24 mouse cellular contexts compared by ENCODE assay signal in genomic region chr7:126914844-126915243, GRCm38 (mm10). TPM values are rescaled to one million over a fixed set of nuclear protein-coding genes. Genes with fewer than 3 reads are reported as not detected.
DNase-seq lines count a peak whose midpoint lies in the region; ATAC-seq lines count a peak whose summit lies in the region.
"Had no signal": no experiment of that assay in that cellular context is flagged by ENCODE, and none has a peak within 500 bp of the region (broad histone marks: within the 10 kb centered on the region; RNA-seq: fewer than 3 reads in every experiment).

No protein-coding gene starts in this region.

- no peak overlapping the region for H3K27ac ChIP-seq in kidney, embryonic 15.5 days
- no peak overlapping the region for H3K27ac ChIP-seq in midbrain, embryonic 11.5 days (ENCODE audit: low read depth, low read length)
- H3K27ac ChIP-seq: embryonic facial prominence, embryonic 10.5 days; embryonic facial prominence, embryonic 12.5 days; forebrain, embryonic 10.5 days; forebrain, embryonic 12.5 days had no signal

- 79% methylated on average over 3 of the region's 3 CpGs for WGBS in kidney, embryonic 15.5 days
- 94% methylated on average over 3 of the region's 3 CpGs for WGBS in midbrain, embryonic 11.5 days

- no peaks in the 10 kb centered on the region for H3K9me3 ChIP-seq in kidney, embryonic 15.5 days (replicated peaks)
- no peaks in the 10 kb centered on the region for H3K9me3 ChIP-seq in midbrain, embryonic 11.5 days (ENCODE audit: control insufficient read depth, low read length)
- H3K9me3 ChIP-seq: embryonic facial prominence, embryonic 10.5 days; embryonic facial prominence, embryonic 12.5 days; forebrain, embryonic 10.5 days; forebrain, embryonic 12.5 days; G1E had no signal

- no peaks in the 10 kb centered on the region for H3K36me3 ChIP-seq in kidney, embryonic 15.5 days
- H3K36me3 ChIP-seq in midbrain, embryonic 11.5 days (ENCODE audit: control insufficient read depth, insufficient read depth, low read length) = no peaks in the 10 kb centered on the region
- H3K36me3 ChIP-seq: embryonic facial prominence, embryonic 10.5 days; embryonic facial prominence, embryonic 12.5 days; forebrain, embryonic 10.5 days; forebrain, embryonic 12.5 days; G1E had no signal

- H3K4me1 ChIP-seq in kidney, embryonic 15.5 days = 0 out of 2 replicates have a peak, but pooled peaks cover 3% of the 10 kb centered on the region
- no peaks in the 10 kb centered on the region for H3K4me1 ChIP-seq in midbrain, embryonic 11.5 days (ENCODE audit: control insufficient read depth, insufficient read depth, low read length)
- H3K4me1 ChIP-seq: embryonic facial prominence, embryonic 12.5 days; forebrain, embryonic 12.5 days had no signal

- no peaks in the 10 kb centered on the region for H3K27me3 ChIP-seq in kidney, embryonic 15.5 days
- H3K27me3 ChIP-seq in midbrain, embryonic 11.5 days (ENCODE audit: control insufficient read depth, insufficient read depth, low read length) = no peaks in the 10 kb centered on the region
- H3K27me3 ChIP-seq: CH12.LX; embryonic facial prominence, embryonic 12.5 days had no signal

- DNase-seq in midbrain, embryonic 11.5 days (ENCODE audit: low spot score, missing footprints) = no peak
- DNase-seq in B cell, adult 2 months = no peak
- DNase-seq: adrenal gland, adult 2 months; adrenal gland, postnatal 10 days; adrenal gland, postnatal 25 days; cerebellum, adult 11 months; cerebellum, adult 18-20 months; cerebellum, adult 8-10 months; cerebellum, adult 9-11 months; cerebellum, postnatal 14 days; cerebellum, postnatal 36 days had no signal

- H3K4me2 ChIP-seq in kidney, embryonic 15.5 days = no peak overlapping the region
- no peak overlapping the region for H3K4me2 ChIP-seq in midbrain, embryonic 11.5 days
- H3K4me2 ChIP-seq: embryonic facial prominence, embryonic 12.5 days; forebrain, embryonic 12.5 days had no signal

- no peak overlapping the region for H3K4me3 ChIP-seq in kidney, embryonic 15.5 days (replicated peaks)
- no peak overlapping the region for H3K4me3 ChIP-seq in midbrain, embryonic 11.5 days (ENCODE audit: low read depth, low read length)
- H3K4me3 ChIP-seq: embryonic facial prominence, embryonic 10.5 days; embryonic facial prominence, embryonic 12.5 days; erythroblast, embryonic 14.5 days; forebrain, embryonic 10.5 days; forebrain, embryonic 12.5 days had no signal

- H3K9ac ChIP-seq in kidney, embryonic 15.5 days = no peak overlapping the region
- H3K9ac ChIP-seq in midbrain, embryonic 11.5 days (ENCODE audit: low read length) = no peak overlapping the region
- H3K9ac ChIP-seq: embryonic facial prominence, embryonic 12.5 days; forebrain, embryonic 12.5 days had no signal

- ATAC-seq in common myeloid progenitor, adult 5-6 weeks (replicated peaks; ENCODE audit: low read depth, poor library complexity, severe bottlenecking) = 0 out of 2 replicates have a peak, but pooled peaks have one; percentile 2
- ATAC-seq in granulocyte monocyte progenitor cell, adult 5-6 weeks (replicated peaks; ENCODE audit: poor library complexity, severe bottlenecking) = peak; percentile 62
- ATAC-seq in kidney, embryonic 15.5 days (replicated peaks; ENCODE audit: low FRiP score) = no peak
- no peak for ATAC-seq in midbrain, embryonic 11.5 days (ENCODE audit: low FRiP score)
- ATAC-seq: CD4-positive, CD25-positive, alpha-beta regulatory T cell, adult 4 months; forebrain, embryonic 14.5 days; forebrain, embryonic 16.5 days had no signal

RNA-seq across cellular contexts. Expression of gene Tmem219, which starts 7.9 kb away (rescaled TPM):
- 21.1 and 31.9 TPM in 2 replicates for total RNA-seq in common myeloid progenitor, adult 5-6 weeks (2017)
- 27.9 and 31.9 TPM in 2 replicates for total RNA-seq in granulocyte monocyte progenitor cell, adult 5-6 weeks (2014; fragmentation: Nextera tagmentation)
- total RNA-seq in granulocyte monocyte progenitor cell, adult 5-6 weeks (2017) = 20.0 and 26.5 TPM in 2 replicates
- polyA plus RNA-seq in kidney, embryonic 15.5 days (2015; fragmentation: Nextera tagmentation; extraction: Ambion mirVana) = 28.5 and 31.6 TPM in 2 replicates
- 25.6 and 26.5 TPM in 2 replicates for polyA plus RNA-seq in midbrain, embryonic 11.5 days (2014; fragmentation: Nextera tagmentation; extraction: Ambion mirVana)

RNA-seq across cellular contexts. Expression of gene Kctd13, which starts 13.8 kb away (rescaled TPM):
- total RNA-seq in common myeloid progenitor, adult 5-6 weeks (2017) = 9.6 and 13.2 TPM in 2 replicates
- total RNA-seq in granulocyte monocyte progenitor cell, adult 5-6 weeks (2014; fragmentation: Nextera tagmentation) = 12.4 and 23.1 TPM in 2 replicates
- total RNA-seq in granulocyte monocyte progenitor cell, adult 5-6 weeks (2017) = 9.7 and 10.3 TPM in 2 replicates
- polyA plus RNA-seq in kidney, embryonic 15.5 days (2015; fragmentation: Nextera tagmentation; extraction: Ambion mirVana) = 15.5 and 17.0 TPM in 2 replicates
- 26.5 and 26.8 TPM in 2 replicates for polyA plus RNA-seq in midbrain, embryonic 11.5 days (2014; fragmentation: Nextera tagmentation; extraction: Ambion mirVana)

RNA-seq across cellular contexts. Expression of gene Taok2, which starts 30.3 kb away (rescaled TPM):
- total RNA-seq in common myeloid progenitor, adult 5-6 weeks (2017) = 32.2 and 42.2 TPM in 2 replicates
- 28.0 and 45.8 TPM in 2 replicates for total RNA-seq in granulocyte monocyte progenitor cell, adult 5-6 weeks (2014; fragmentation: Nextera tagmentation)
- total RNA-seq in granulocyte monocyte progenitor cell, adult 5-6 weeks (2017) = 29.9 and 35.6 TPM in 2 replicates
- polyA plus RNA-seq in kidney, embryonic 15.5 days (2015; fragmentation: Nextera tagmentation; extraction: Ambion mirVana) = 45.8 and 54.2 TPM in 2 replicates
- 25.7 and 27.2 TPM in 2 replicates for polyA plus RNA-seq in midbrain, embryonic 11.5 days (2014; fragmentation: Nextera tagmentation; extraction: Ambion mirVana)

RNA-seq across cellular contexts. Expression of gene Asphd1, which starts 34.5 kb away (rescaled TPM):
- not detected in 2 replicates for total RNA-seq in common myeloid progenitor, adult 5-6 weeks (2017)
- not detected in 2 replicates for total RNA-seq in granulocyte monocyte progenitor cell, adult 5-6 weeks (2014; fragmentation: Nextera tagmentation)
- total RNA-seq in granulocyte monocyte progenitor cell, adult 5-6 weeks (2017) = not detected in 2 replicates
- 0.21 TPM in 1 of 2 replicates, not detected in the other for polyA plus RNA-seq in kidney, embryonic 15.5 days (2015; fragmentation: Nextera tagmentation; extraction: Ambion mirVana)
- 1.2 and 1.5 TPM in 2 replicates for polyA plus RNA-seq in midbrain, embryonic 11.5 days (2014; fragmentation: Nextera tagmentation; extraction: Ambion mirVana)
- total RNA-seq: G1E had no signal
- polyA plus RNA-seq: erythroblast, embryonic 14.5 days; G1E had no signal

RNA-seq across cellular contexts. Expression of gene Sez6l2, which starts 35.5 kb away (rescaled TPM):
- 0.14 and 1.9 TPM in 2 replicates for total RNA-seq in common myeloid progenitor, adult 5-6 weeks (2017)
- total RNA-seq in granulocyte monocyte progenitor cell, adult 5-6 weeks (2014; fragmentation: Nextera tagmentation) = 3.4 and 6.4 TPM in 2 replicates
- total RNA-seq in granulocyte monocyte progenitor cell, adult 5-6 weeks (2017) = 0.46 and 1.4 TPM in 2 replicates
- polyA plus RNA-seq in kidney, embryonic 15.5 days (2015; fragmentation: Nextera tagmentation; extraction: Ambion mirVana) = 1.3 and 2.5 TPM in 2 replicates
- polyA plus RNA-seq in midbrain, embryonic 11.5 days (2014; fragmentation: Nextera tagmentation; extraction: Ambion mirVana) = 7.8 and 9.9 TPM in 2 replicates

Comparison
In these comparisons a context has a peak if more than half of its experiments do, and no peak if none do; other contexts are left out.
1. ATAC-seq: peak in common myeloid progenitor, adult 5-6 weeks (single experiment) and granulocyte monocyte progenitor cell, adult 5-6 weeks (single experiment); none in kidney, embryonic 15.5 days (single experiment) and midbrain, embryonic 11.5 days (single experiment).